Mouse (Mus musculus): ENCODE measurements around the gene Vps53. TPM values are rescaled to one million over a fixed set of nuclear protein-coding genes. Genes with fewer than 3 reads are reported as not detected.

Gene Vps53
- total RNA-seq (2023) = 10 to 100 TPM; 44.9 to 52.0 TPM

GRCm38 (mm10) chr11:76179495-76180145 is at the start of gene Vps53, which contains the start of gene Fam57a:
TSS of gene Vps53 (minus strand) at chr11:76179647.
TSS of gene Fam57a (plus strand) at chr11:76179671.

GRCm38 (mm10) chr11:76217390-76217800 is 37.9 kb upstream of the Vps53 start, which contains the start of the genes Dbil5 and Gemin4:
TSS of gene Dbil5 (plus strand) at chr11:76217608.
TSS of gene Gemin4 (minus strand) at chr11:76217664.

GRCm38 (mm10) chr11:76027139-76028071 is 152.0 kb downstream of the Vps53 start, which contains the start of gene Rflnb:
TSS of gene Rflnb (minus strand) at chr11:76027782.

GRCm38 (mm10) chr11:75999440-76000155 is 179.8 kb downstream of the Vps53 start, which contains the start of gene 1700016K19Rik:
TSS of gene 1700016K19Rik (plus strand) at chr11:75999912.

Other genes with a start within 250 kb of the Vps53 start
- gene Rph3al, start 241.2 kb downstream of the Vps53 start, total RNA-seq (2023) = not detected
- gene 1700016K19Rik, start 179.7 kb downstream of the Vps53 start, total RNA-seq (2023) = not detected
- 1 to 10 TPM; 3.1 to 3.4 TPM for gene Rflnb, start 151.9 kb downstream of the Vps53 start, total RNA-seq (2023)
- gene Fam57a, start within 50 bp of the Vps53 start, total RNA-seq (2023) = 1 to 10 TPM; 1.1 to 1.4 TPM
- not detected for gene Dbil5, start 38.0 kb upstream of the Vps53 start, total RNA-seq (2023)
- gene Gemin4, start 38.0 kb upstream of the Vps53 start, total RNA-seq (2023) = 1 to 10 TPM in 1 of 2 experiments, under 1 TPM in 1; 0.24 to 6.8 TPM
- gene Mrm3, start 64.1 kb upstream of the Vps53 start, total RNA-seq (2023) = 1 to 10 TPM; 5.5 to 6.8 TPM
- 10 to 100 TPM; 33.4 to 33.5 TPM for gene Glod4, start 64.1 kb upstream of the Vps53 start, total RNA-seq (2023)
- gene Nxn, start 219.5 kb upstream of the Vps53 start, total RNA-seq (2023) = 1 to 10 TPM; 2.5 to 2.9 TPM
- 10 to 100 TPM; 12.7 to 14.9 TPM for gene Timm22, start 227.3 kb upstream of the Vps53 start, total RNA-seq (2023)

Measured in monocyte, adult 59 days (primary cell).